In the genomic region with DNA sequence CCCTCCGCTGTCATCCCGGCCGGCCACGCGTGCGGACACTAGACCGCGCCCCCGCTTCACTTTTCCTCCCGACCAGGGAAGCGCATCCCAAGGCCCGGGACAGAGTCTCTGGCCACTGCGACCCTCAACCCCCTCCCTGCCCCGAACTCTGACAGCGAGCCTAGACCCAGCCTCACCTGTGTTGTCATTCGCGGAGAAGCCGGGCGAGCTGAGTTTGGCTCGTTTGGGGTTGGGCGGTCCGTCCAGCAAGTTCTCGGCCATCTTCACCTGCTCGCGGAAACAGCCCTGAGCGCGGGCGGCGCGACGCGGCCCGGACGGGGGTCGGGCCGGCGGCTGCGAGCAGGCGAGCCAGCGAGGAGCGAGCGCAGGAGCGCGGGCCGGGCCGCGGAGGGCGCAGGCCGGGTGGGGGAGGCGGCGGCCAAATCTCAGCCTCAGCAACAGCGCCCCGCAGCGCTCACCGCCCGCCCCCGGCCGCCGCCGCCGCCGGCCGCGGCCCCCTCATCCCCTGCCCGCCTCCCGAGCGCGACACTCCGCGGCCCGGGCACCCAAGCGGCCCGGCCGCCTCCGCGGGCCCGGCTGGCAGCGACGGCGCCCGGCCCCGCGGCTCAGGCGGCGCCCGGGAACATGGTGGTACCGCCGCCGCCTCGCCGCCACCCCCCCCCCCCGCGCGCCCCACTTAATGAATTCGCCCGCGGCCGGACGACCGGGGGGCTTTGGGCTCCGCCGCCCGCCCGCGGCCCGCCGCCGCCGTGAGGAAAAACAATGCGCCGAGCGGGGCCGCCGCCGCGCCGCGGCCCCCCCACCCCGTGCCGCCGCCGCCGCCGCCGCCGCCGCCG, we compare ENCODE assay signal across 8 mouse cellular contexts. TPM values are rescaled to one million over a fixed set of nuclear protein-coding genes. Genes with fewer than 3 reads are reported as not detected.
DNase-seq lines count a peak whose midpoint lies in the region; ATAC-seq and TF ChIP-seq lines count a peak whose summit lies in the region.

No protein-coding gene starts in this region.

- intact Hi-C loops in heart, adult 2 months (cut with DNase I) = loop anchor here (5.0 to 10.0 kb wide), 7 partner anchors 54 to 1042 kb away; a partner anchor contains a TSS

- WGBS in embryonic facial prominence, embryonic 12.5 days = under 1% methylated on average over 81 of the region's 128 CpGs
- 3% methylated on average over 86 of the region's 128 CpGs for WGBS in heart, adult 2 months
- WGBS in liver, embryonic 11.5 days = under 1% methylated on average over 90 of the region's 128 CpGs

- TF ChIP-seq CTCF in heart, adult 2 months (IDR thresholded peaks at IDR 0.05) = peak; percentile 31

- peak overlapping the region; percentile 98 for H3K4me3 ChIP-seq in embryonic facial prominence, embryonic 12.5 days
- H3K4me3 ChIP-seq in heart, adult 2 months = peak overlapping the region; percentile 93
- H3K4me3 ChIP-seq in liver, embryonic 11.5 days (ENCODE audit: low read depth, low read length) = peak overlapping the region; percentile 73
- peak overlapping the region; percentile 81 for H3K4me3 ChIP-seq in myocyte

- H3K27me3 ChIP-seq in embryonic facial prominence, embryonic 12.5 days = peaks cover 13% of the 10 kb centered on the region; the same call in 1 of the 2 replicates
- no peaks in the 10 kb centered on the region for H3K27me3 ChIP-seq in heart, adult 2 months (ENCODE audit: control insufficient read depth, insufficient read depth, low read length)
- no peaks in the 10 kb centered on the region for H3K27me3 ChIP-seq in liver, embryonic 11.5 days (replicated peaks; ENCODE audit: control insufficient read depth, insufficient read depth, low read length)
- peaks cover 3% of the 10 kb centered on the region for H3K27me3 ChIP-seq in myocyte (ENCODE audit: control insufficient read depth, insufficient read depth, insufficient read length)

- peak; percentile 60 to 70 for DNase-seq in left cerebral cortex, adult 18-20 months (ENCODE audit: low spot score in 2 of 2)
- no peak for DNase-seq in left cerebral cortex, adult 11 months (ENCODE audit: low spot score)
- peak; percentile 84 for DNase-seq in heart, adult 2 months
- peak; percentile 48 to 69 for DNase-seq in kidney, adult 8-10 months
- DNase-seq in liver, embryonic 11.5 days (ENCODE audit: low spot score) = peak; percentile 77
- peak; percentile 56 to 68 for DNase-seq in spleen, postnatal 36 days (ENCODE audit: low spot score in 2 of 2)

- no peaks in the 10 kb centered on the region for H3K9me3 ChIP-seq in embryonic facial prominence, embryonic 12.5 days
- no peaks in the 10 kb centered on the region for H3K9me3 ChIP-seq in liver, embryonic 11.5 days (ENCODE audit: control insufficient read depth, low read length)

- ATAC-seq in embryonic facial prominence, embryonic 12.5 days (ENCODE audit: insufficient number of reproducible peaks, insufficient read depth, low FRiP score, low TSS enrichment) = peak; percentile 66
- peak; percentile 68 for ATAC-seq in liver, embryonic 11.5 days (replicated peaks; ENCODE audit: low FRiP score)

- H3K4me1 ChIP-seq in embryonic facial prominence, embryonic 12.5 days = peaks cover 14% of the 10 kb centered on the region
- H3K4me1 ChIP-seq in heart, adult 2 months (ENCODE audit: control insufficient read depth, insufficient read depth, low read length) = peaks cover 8% of the 10 kb centered on the region
- 0 out of 2 replicates have a peak, but pooled peaks cover 8% of the 10 kb centered on the region for H3K4me1 ChIP-seq in liver, embryonic 11.5 days (replicated peaks; ENCODE audit: control insufficient read depth, insufficient read depth, low read length)

- H3K27ac ChIP-seq in embryonic facial prominence, embryonic 12.5 days = peak overlapping the region; percentile 97
- peak overlapping the region; percentile 96 for H3K27ac ChIP-seq in heart, adult 2 months
- H3K27ac ChIP-seq in liver, embryonic 11.5 days (ENCODE audit: low read depth, low read length) = peak overlapping the region; percentile 91

- H3K9ac ChIP-seq in embryonic facial prominence, embryonic 12.5 days = peak overlapping the region; percentile 93
- H3K9ac ChIP-seq in heart, adult 2 months (ENCODE audit: low read depth, low read length) = peak overlapping the region; percentile 69
- peak overlapping the region; percentile 94 for H3K9ac ChIP-seq in liver, embryonic 11.5 days (ENCODE audit: low read depth, low read length)

- H3K4me2 ChIP-seq in embryonic facial prominence, embryonic 12.5 days (replicated peaks) = peak overlapping the region; percentile 57
- H3K4me2 ChIP-seq in liver, embryonic 11.5 days = peak overlapping the region; percentile 90
- peak overlapping the region; percentile 79 for H3K4me2 ChIP-seq in myocyte (ENCODE audit: low read depth)

- peaks cover 3% of the 10 kb centered on the region; the same call in 1 of the 2 replicates for H3K79me2 ChIP-seq in heart, adult 2 months (replicated peaks; ENCODE audit: control insufficient read depth, insufficient read depth, low read length)
- peaks cover 50% of the 10 kb centered on the region for H3K79me2 ChIP-seq in myocyte (ENCODE audit: control insufficient read depth, insufficient read depth)

- no peak for TF ChIP-seq POLR2A in heart, adult 2 months (IDR thresholded peaks at IDR 0.05; ENCODE audit: insufficient read depth, low read depth, low read length)
- TF ChIP-seq POLR2A in myocyte (IDR thresholded peaks at IDR 0.05; ENCODE audit: insufficient read length, low read depth) = peak; percentile 35

- no peaks in the 10 kb centered on the region for H3K36me3 ChIP-seq in embryonic facial prominence, embryonic 12.5 days
- peaks cover 10% of the 10 kb centered on the region for H3K36me3 ChIP-seq in heart, adult 2 months (ENCODE audit: control insufficient read depth, insufficient read depth, low read length)
- H3K36me3 ChIP-seq in liver, embryonic 11.5 days (ENCODE audit: control insufficient read depth, insufficient read depth, low read length) = no peaks in the 10 kb centered on the region
- no peaks in the 10 kb centered on the region for H3K36me3 ChIP-seq in myocyte (ENCODE audit: control insufficient read depth, insufficient read depth)

- H3ac ChIP-seq in myocyte (ENCODE audit: control insufficient read depth, insufficient read length) = peak overlapping the region; percentile 96

- TF ChIP-seq EP300 in heart, adult 2 months (IDR thresholded peaks at IDR 0.05; ENCODE audit: insufficient read depth, low read depth, low read length) = no peak

TF ChIP-seq in myocyte, 11 proteins besides CTCF, POLR2A, EP300 and RAD21:
- TF ChIP-seq E2F4 (IDR thresholded peaks at IDR 0.05; ENCODE audit: insufficient read depth) (no peak), POLR2AphosphoS2 (IDR thresholded peaks at IDR 0.05; ENCODE audit: insufficient read length, low read depth) (no peak), MYOG (IDR thresholded peaks at IDR 0.05; ENCODE audit: control insufficient read depth in 1 of 3, insufficient read depth in 1 of 3, insufficient read length in 2 of 3, low read depth in 2 of 3) (no peak), MYOD1 (IDR thresholded peaks at IDR 0.05; ENCODE audit: control insufficient read depth in 1 of 3, insufficient read length in 2 of 3, low read depth in 2 of 3) (no peak), CEBPB (IDR thresholded peaks at IDR 0.05; ENCODE audit: insufficient read depth, poor library complexity, severe bottlenecking) (no peak)
TF ChIP-seq in myocyte: peak in this region for 0.

RNA-seq across cellular contexts. Expression of a gene that starts 0.6 kb away (rescaled TPM):
- 10 to 100 TPM; 79.7 to 80.6 TPM for total RNA-seq in left cerebral cortex, adult 18-20 months (2021)
- polyA plus RNA-seq in embryonic facial prominence, embryonic 12.5 days (2016; fragmentation: Nextera tagmentation; extraction: Ambion mirVana) = 41.5 and 42.2 TPM in 2 replicates
- total RNA-seq in heart, adult 2 months (2021) = 10 to 100 TPM; 34.8 to 39.5 TPM
- 15.1 and 17.2 TPM in 2 replicates for polyA plus RNA-seq in heart, adult 2 months (2012; rRNA removed)
- 16.5 and 20.0 TPM in 2 replicates for polyA plus RNA-seq in liver, embryonic 11.5 days (2014; fragmentation: Nextera tagmentation; extraction: Ambion mirVana)
- polyA plus RNA-seq in myocyte (2012; fragmentation: generic; extraction: Trizol) = 7.1 TPM
